Mouse (Mus musculus) liver, postnatal 0 days (tissue): ENCODE results near the gene Zfp644. TPM values are rescaled to one million over a fixed set of nuclear protein-coding genes. Genes with fewer than 3 reads are reported as not detected.
"Not testable (repeated sequence)": the region's sequence is repeated elsewhere in the genome, so short reads cannot be mapped to it uniquely, and the experiment has no call there.

Source experiments
- ATAC-seq: fragments of 200-750 bp; cut with Nextera tagmentation; 2 replicates; pipeline ENCODE4 v1.8.0; 2017; ENCODE audit warnings: mild to moderate bottlenecking, moderate library complexity
- DNase-seq: peaks from one replicate; pipeline ENCODE4 v3.0.0-alpha.2; 2016
- H3K27ac ChIP-seq: fragments of 300-500 bp; sonication (generic); 2 replicates; pipeline ENCODE4 v1.5.1; 2014; ENCODE audit warnings: antibody characterized with exemption, moderate library complexity, mild to moderate bottlenecking, low read depth
- H3K27me3 ChIP-seq: fragments of 300-500 bp; sonication (generic); 2 replicates; pipeline ENCODE4 v1.6.1; 2014; ENCODE audit warnings: low read length, control low read depth, mixed read lengths; ENCODE audit not compliant: insufficient read depth
- H3K36me3 ChIP-seq: fragments of 300-500 bp; sonication (generic); replicated peaks from 2 replicates; pipeline ENCODE4 v1.6.1; 2014; ENCODE audit warnings: mild to moderate bottlenecking, control low read depth, low read length, moderate library complexity, mixed read lengths; ENCODE audit not compliant: insufficient read depth
- H3K4me1 ChIP-seq: fragments of 300-500 bp; sonication (generic); 2 replicates; pipeline ENCODE4 v1.6.1; 2014; ENCODE audit warnings: antibody characterized with exemption, mild to moderate bottlenecking, control low read depth; ENCODE audit not compliant: insufficient read depth
- H3K4me2 ChIP-seq: fragments of 300-500 bp; sonication (generic); 2 replicates; pipeline ENCODE4 v1.6.1; 2014; ENCODE audit warnings: low read depth, mild to moderate bottlenecking, low read length, moderate library complexity, mixed read lengths
- H3K4me3 ChIP-seq: fragments of 300-500 bp; sonication (generic); 2 replicates; pipeline ENCODE4 v1.5.1; 2014; ENCODE audit warnings: low read depth, low read length
- H3K9ac ChIP-seq: fragments of 300-500 bp; sonication (generic); replicated peaks from 2 replicates; pipeline ENCODE4 v1.6.1; 2014; ENCODE audit warnings: mild to moderate bottlenecking, moderate library complexity
- H3K9me3 ChIP-seq: fragments of 300-500 bp; sonication (generic); 2 replicates; pipeline ENCODE4 v1.6.1; 2016; ENCODE audit warnings: mild to moderate bottlenecking, control low read depth, low read length, mixed read lengths
- CTCF ChIP-seq: sonication (generic); IDR thresholded peaks from 2 replicates; pipeline ENCODE4 v1.5.1; 2016; ENCODE audit warnings: antibody characterized with exemption, low read depth
- EP300 ChIP-seq: IDR thresholded peaks from 2 replicates; pipeline ENCODE4 v1.6.1; 2016; ENCODE audit warnings: antibody characterized with exemption, low read depth, mild to moderate bottlenecking
- WGBS: fragments of 180-500 bp; shearing (Covaris S2); extraction: QIAGEN DNeasy Blood & Tissue Kit; methylation state at CpG from one replicate; pipeline ENCODE4 v1.1.7; 2014; ENCODE audit not compliant: insufficient replicate concordance; 5-methylcytosine and 5-hydroxymethylcytosine counted together
- polyA plus RNA-seq: library from polyadenylated mRNA; unstranded; fragments of >200 nt; fragmentation: Nextera tagmentation; extraction: Ambion mirVana; gene quantifications from 2 replicates; pipeline ENCODE4 v1.2.1, GENCODE M21; 2015

Zfp644 gene
- polyA plus RNA-seq, 1 experiment from 2014 or later, result 19.8 TPM

DNA sequence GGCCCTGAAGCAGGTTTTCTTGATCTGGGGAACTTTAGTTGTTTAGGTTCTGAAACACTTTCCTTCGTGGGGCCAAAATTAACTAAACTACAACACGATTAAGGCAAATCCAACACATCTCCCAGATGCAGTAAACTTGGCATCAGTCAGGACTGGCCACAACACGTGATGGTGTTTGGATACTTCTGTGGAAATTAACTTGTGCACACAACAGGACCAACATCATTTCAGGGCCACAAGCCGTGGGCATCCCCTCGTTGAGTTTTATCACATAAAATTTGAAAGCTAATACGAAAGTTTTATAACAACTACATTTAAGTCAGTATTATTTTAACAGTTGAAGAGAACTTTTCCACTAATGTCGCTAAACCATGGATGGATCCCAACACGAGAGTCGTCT lies 1.9 kb downstream of the Zfp644 start:
- Histone ChIP-seq H3K4me1 (peaks cover 10% of the 10 kb centered on the region), H3K9ac (peak overlapping the region; percentile 95), H3K27me3 (no peaks in the 10 kb centered on the region), H3K36me3 (0 out of 2 replicates have a peak, but pooled peaks cover 8% of the 10 kb centered on the region), H3K4me2 (peak overlapping the region; percentile 84), H3K4me3 (peak overlapping the region; percentile 85), H3K27ac (peak overlapping the region; percentile 99), H3K9me3 (no peaks in the 10 kb centered on the region)
- WGBS, result 34% methylated on average over 9 of the region's 9 CpGs
- no peak for DNase-seq
- no peak for ATAC-seq
- no peak for TF ChIP-seq EP300
- TF ChIP-seq CTCF, result no peak

DNA sequence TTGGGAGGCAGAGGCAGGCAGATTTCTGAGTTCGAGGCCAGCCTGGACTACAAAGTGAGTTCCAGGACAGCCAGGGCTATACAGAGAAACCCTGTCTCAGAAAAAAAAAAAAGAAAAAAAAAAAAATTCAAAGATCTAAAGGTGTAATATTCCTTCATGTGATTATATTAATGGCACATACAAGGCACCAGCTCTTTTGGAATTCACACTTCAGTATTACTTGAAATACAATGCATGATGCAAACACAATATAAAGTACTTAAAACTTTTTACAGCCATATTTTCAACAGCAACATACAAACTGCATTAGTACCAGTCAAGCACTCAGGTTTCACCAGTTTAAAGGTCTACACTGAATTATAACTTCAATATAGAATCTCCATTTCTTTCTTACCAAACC lies 2.4 kb downstream of the Zfp644 start:
- H3K27me3 ChIP-seq, result no peaks in the 10 kb centered on the region
- peak overlapping the region; percentile 95; the same call in 1 of the 2 replicates for H3K9ac ChIP-seq
- H3K27ac ChIP-seq, result 0 out of 2 replicates have a peak overlapping the region, but pooled peaks have one; percentile 99
- no peaks in the 10 kb centered on the region for H3K9me3 ChIP-seq
- H3K4me1 ChIP-seq, result peaks cover 10% of the 10 kb centered on the region
- peak overlapping the region; percentile 84 for H3K4me2 ChIP-seq
- DNase-seq, result no peak
- ATAC-seq, result no peak
- TF ChIP-seq EP300, result no peak
- no peak for TF ChIP-seq CTCF
- 0 out of 2 replicates have a peak, but pooled peaks cover 8% of the 10 kb centered on the region for H3K36me3 ChIP-seq
- WGBS, result 85% methylated on average over 1 of the region's 1 CpGs
- peak overlapping the region; percentile 85 for H3K4me3 ChIP-seq

DNA sequence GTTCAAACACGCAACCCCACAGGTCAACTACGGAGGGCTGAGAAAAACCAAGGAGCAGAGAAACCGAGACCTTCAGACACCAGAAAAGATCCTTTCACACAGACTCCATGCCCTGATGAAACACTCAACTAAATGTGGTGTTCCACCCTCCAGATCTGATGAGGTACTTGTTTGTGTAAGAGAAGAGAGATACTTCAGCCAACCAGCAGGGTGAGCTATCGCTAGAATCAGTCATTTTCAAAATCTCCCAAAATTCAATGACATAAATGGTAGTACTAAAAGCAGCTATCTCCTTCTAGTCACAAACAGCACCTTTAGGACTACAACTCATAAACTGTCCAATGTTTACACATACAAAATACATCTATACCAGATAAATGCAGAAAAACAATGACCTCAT lies 4.1 kb downstream of the Zfp644 start:
- no peak for ATAC-seq
- Histone ChIP-seq H3K9ac (no peak overlapping the region), H3K4me1 (peaks cover 10% of the 10 kb centered on the region), H3K4me2 (no peak overlapping the region), H3K4me3 (no peak overlapping the region), H3K36me3 (0 out of 2 replicates have a peak, but pooled peaks cover 8% of the 10 kb centered on the region), H3K27ac (no peak overlapping the region), H3K27me3 (no peaks in the 10 kb centered on the region), H3K9me3 (no peaks in the 10 kb centered on the region)
- WGBS, result 80% methylated on average over 4 of the region's 4 CpGs
- DNase-seq, result no peak
- no peak for TF ChIP-seq EP300
- TF ChIP-seq CTCF, result peak; percentile 71

DNA sequence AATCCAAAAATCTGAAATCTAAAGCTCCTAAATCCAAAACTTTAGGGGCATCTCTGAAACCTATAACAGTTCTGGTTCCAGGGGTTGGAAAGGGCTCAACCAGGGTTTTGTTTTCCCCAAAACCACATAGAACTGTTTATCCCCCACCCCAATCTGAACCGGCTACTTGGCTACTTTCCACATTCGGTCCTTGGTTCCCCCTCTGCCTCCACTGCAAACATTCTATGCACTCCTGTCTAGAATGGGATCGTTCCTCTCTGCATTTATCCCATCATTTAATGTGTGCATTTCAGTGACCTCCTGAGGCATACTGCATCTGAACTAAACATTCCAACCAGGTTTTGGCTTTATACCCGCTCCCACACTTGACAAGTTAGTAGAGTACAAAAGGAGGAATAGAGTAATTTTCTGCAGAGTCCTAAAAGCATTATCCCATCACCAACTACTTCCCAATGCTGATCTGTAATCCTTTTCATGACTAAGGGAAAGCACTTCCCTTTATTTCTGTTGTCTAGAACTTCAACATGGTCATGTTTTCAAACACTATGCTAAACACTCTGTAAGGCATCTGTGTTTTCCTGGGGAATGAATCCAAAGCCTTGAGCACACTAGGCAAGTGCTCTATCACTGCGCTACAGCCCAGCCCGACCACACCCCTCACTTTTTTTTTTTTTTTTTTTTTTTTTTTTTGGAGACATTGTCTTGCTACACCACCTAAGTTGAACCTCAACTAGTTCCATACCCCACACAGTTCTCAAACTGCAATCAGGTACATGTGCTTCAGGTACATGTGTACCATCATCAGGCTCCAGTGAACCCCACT lies 16.2 kb downstream of the Zfp644 start:
- no peak overlapping the region for H3K4me2 ChIP-seq
- 68% methylated on average over 6 of the region's 6 CpGs for WGBS
- no peak overlapping the region for H3K4me3 ChIP-seq
- no peak for TF ChIP-seq CTCF
- no peak for TF ChIP-seq EP300
- ATAC-seq (peak; percentile 36; the same call in 1 of the 2 replicates), DNase-seq (no peak)
- no peak overlapping the region for H3K27ac ChIP-seq
- H3K36me3 ChIP-seq, result 0 out of 2 replicates have a peak, but pooled peaks cover 2% of the 10 kb centered on the region
- no peaks in the 10 kb centered on the region for H3K4me1 ChIP-seq
- no peaks in the 10 kb centered on the region for H3K9me3 ChIP-seq
- no peak overlapping the region for H3K9ac ChIP-seq
- H3K27me3 ChIP-seq, result no peaks in the 10 kb centered on the region

DNA sequence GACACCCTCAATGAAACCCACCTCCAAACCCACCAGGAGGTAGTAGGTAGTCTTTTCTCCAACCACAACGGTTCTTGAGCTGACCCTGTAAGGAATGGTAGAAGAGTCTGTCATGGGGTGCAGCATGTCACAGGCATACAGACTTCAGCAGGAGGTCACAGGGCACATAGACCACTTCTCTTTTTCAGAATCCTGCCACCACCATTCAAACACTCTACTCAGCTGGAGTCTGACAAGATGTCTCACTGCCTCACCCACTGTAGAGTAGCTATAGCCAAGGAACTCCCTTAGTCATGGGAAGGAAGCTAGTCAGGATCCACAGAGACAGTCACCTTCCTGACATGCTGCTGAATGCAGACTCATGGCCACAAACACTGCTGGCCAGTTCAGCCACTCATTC lies 17.4 kb downstream of the Zfp644 start:
- no peaks in the 10 kb centered on the region for H3K4me1 ChIP-seq
- H3K27me3 ChIP-seq, result no peaks in the 10 kb centered on the region
- TF ChIP-seq CTCF (no peak), EP300 (no peak)
- no peak overlapping the region for H3K4me3 ChIP-seq
- DNase-seq (no peak), ATAC-seq (peak; percentile 55; the same call in 1 of the 2 replicates)
- H3K36me3 ChIP-seq, result 0 out of 2 replicates have a peak, but pooled peaks cover 2% of the 10 kb centered on the region
- H3K9ac ChIP-seq, result no peak overlapping the region
- no peaks in the 10 kb centered on the region for H3K9me3 ChIP-seq
- no peak overlapping the region for H3K4me2 ChIP-seq
- 44% methylated on average over 1 of the region's 1 CpGs for WGBS
- H3K27ac ChIP-seq, result no peak overlapping the region

DNA sequence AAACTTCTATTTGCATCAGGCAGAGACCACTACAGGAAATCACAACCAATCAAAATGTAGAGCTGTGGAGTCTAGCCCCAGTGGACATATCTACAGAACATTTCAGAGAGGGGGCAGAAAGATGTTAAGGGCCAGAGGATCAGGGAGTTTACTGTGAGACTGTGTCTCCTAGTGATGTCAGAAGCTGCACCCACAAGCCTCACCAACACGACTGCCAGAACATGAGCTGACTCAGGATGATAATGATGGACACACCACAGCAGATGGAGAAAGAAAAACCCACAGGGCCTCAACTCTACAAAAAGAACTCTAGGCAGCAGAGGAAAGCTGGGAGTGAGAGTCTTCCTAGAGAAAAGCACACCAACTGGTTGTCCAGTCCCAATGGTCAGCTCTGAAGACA lies 18.3 kb downstream of the Zfp644 start:
- not testable (repeated sequence) for H3K4me2 ChIP-seq, DNase-seq, H3K9me3 ChIP-seq, H3K27ac ChIP-seq, H3K27me3 ChIP-seq, H3K9ac ChIP-seq, ATAC-seq, H3K4me1 ChIP-seq, H3K4me3 ChIP-seq, H3K36me3 ChIP-seq
- 28% methylated on average over 1 of the region's 1 CpGs for WGBS
